Mouse (Mus musculus) urinary bladder, postnatal 10 days (tissue): Measurements from ENCODE around the gene Hspa1a.
"Not testable (repeated sequence)": the region's sequence is repeated elsewhere in the genome, so short reads cannot be mapped to it uniquely, and the experiment has no call there.

ENCODE experiments used
- DNase-seq: peaks from one replicate; pipeline ENCODE4 v3.0.0; 2022; ENCODE audit warnings: low spot score

Gene Hspa1a

GRCm38 (mm10) chr17:34964640-34965049 lies 7.3 kb downstream of the Hspa1a start:
- DNase-seq = no peak

GRCm38 (mm10) chr17:34962841-34963240 lies 9.1 kb downstream of the Hspa1a start:
- DNase-seq = no peak

GRCm38 (mm10) chr17:34962125-34962524 lies 9.8 kb downstream of the Hspa1a start:
- no peak for DNase-seq

- no peak for DNase-seq
Measured at GRCm38 (mm10) chr17:34960702-34961493, 11.1 kb downstream of the Hspa1a start.

- no peak for DNase-seq
Measured at GRCm38 (mm10) chr17:34959881-34960515, 12.0 kb downstream of the Hspa1a start.

GRCm38 (mm10) chr17:34959130-34959778 lies 12.7 kb downstream of the Hspa1a start, which contains the start of gene Hspa1b:
TSS of gene Hspa1b (minus strand) at chr17:34959238.
- DNase-seq = peak; percentile 52

GRCm38 (mm10) chr17:34958734-34959129 lies 13.2 kb downstream of the Hspa1a start:
- not testable (repeated sequence) for DNase-seq

- not testable (repeated sequence) for DNase-seq
Measured at GRCm38 (mm10) chr17:34957966-34958365, 14.0 kb downstream of the Hspa1a start.

GRCm38 (mm10) chr17:34957291-34957690 lies 14.7 kb downstream of the Hspa1a start:
- not testable (repeated sequence) for DNase-seq

- DNase-seq = no peak
Measured at GRCm38 (mm10) chr17:34956340-34956739, 15.6 kb downstream of the Hspa1a start.

GRCm38 (mm10) chr17:34955884-34956283 lies 16.1 kb downstream of the Hspa1a start:
- DNase-seq = no peak

GRCm38 (mm10) chr17:34954831-34955230 lies 17.1 kb downstream of the Hspa1a start:
- DNase-seq = no peak

- no peak for DNase-seq
Measured at GRCm38 (mm10) chr17:34953904-34954303, 18.1 kb downstream of the Hspa1a start.

GRCm38 (mm10) chr17:34953258-34953657 lies 18.7 kb downstream of the Hspa1a start:
- DNase-seq = no peak

GRCm38 (mm10) chr17:34952378-34953040 lies 19.4 kb downstream of the Hspa1a start:
- DNase-seq = peak; percentile 55

GRCm38 (mm10) chr17:34951636-34952377 lies 20.1 kb downstream of the Hspa1a start:
- DNase-seq = no peak

GRCm38 (mm10) chr17:34950514-34951455 lies 21.2 kb downstream of the Hspa1a start:
- DNase-seq = no peak

GRCm38 (mm10) chr17:34949553-34949969 lies 22.4 kb downstream of the Hspa1a start:
- DNase-seq = no peak

- not testable (repeated sequence) for DNase-seq
Measured at GRCm38 (mm10) chr17:34948721-34949552, 23.0 kb downstream of the Hspa1a start.
